Mouse (Mus musculus) T-helper 2 cell (primary cell): ENCODE data around the gene Daam1.

Experiments used
- in situ Hi-C: fragments of 300-600 bp; cut with MboI, MseI; formaldehyde crosslinking; loops from one replicate; pipeline ENCODE4 v1.15.1; 2025; ENCODE audit warnings: high pct_unique_total_duplicates

The Daam1 gene

GRCm38 (mm10) chr12:71892996-71893605, 62.2 kb downstream of the Daam1 start:
- in situ Hi-C loops = no loop called here

DNA sequence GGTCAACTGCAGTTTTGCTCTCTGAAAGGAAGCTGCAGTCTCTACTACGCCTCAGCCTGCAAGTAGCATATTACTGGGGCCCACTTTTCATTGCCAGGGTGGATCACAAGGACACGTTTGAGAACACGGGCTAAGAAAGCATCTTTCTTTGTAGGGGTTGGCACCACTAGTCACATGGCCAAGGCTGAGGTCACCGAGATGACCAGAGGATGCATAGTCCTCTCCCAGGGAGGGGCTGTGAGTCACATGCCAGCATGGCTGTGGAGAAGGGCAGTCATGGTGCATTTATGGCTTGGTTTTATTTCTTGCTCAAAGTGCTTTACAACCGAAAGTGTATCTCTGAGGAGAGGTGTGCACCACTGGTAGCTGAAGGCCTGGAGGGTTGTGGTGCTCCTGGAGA, 67.4 kb downstream of the Daam1 start:
- in situ Hi-C loops = no loop called here

- in situ Hi-C loops = no loop called here
Measured at GRCm38 (mm10) chr12:71898666-71899520, 68.0 kb downstream of the Daam1 start.

DNA sequence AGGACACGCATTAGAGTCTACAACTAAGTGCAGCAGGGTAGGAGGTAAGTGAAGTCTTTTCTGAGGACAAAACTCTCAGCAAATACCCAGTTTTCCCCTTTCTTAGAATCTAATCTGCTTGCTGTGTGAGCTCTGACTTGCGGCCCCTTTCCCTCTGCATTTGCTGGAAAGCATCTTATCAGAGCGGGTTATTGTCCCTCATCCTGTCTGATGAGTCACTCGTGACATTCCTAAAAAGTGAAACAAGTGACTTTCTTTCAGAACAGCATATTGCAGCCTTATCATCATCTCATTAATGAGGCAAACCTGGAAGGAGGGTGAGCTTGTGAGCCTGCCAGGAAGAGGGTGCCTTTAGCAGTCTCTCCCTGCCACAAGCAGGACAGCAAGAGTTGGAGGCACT, 68.7 kb downstream of the Daam1 start:
- in situ Hi-C loops = no loop called here

- in situ Hi-C loops = no loop called here
Measured at GRCm38 (mm10) chr12:71901211-71901610, 70.3 kb downstream of the Daam1 start.

- in situ Hi-C loops = no loop called here
Measured at GRCm38 (mm10) chr12:71901859-71902258, 71.0 kb downstream of the Daam1 start.

GRCm38 (mm10) chr12:71902317-71902716, 71.4 kb downstream of the Daam1 start:
- in situ Hi-C loops = no loop called here

GRCm38 (mm10) chr12:71903218-71903617, 72.3 kb downstream of the Daam1 start:
- in situ Hi-C loops = no loop called here

DNA sequence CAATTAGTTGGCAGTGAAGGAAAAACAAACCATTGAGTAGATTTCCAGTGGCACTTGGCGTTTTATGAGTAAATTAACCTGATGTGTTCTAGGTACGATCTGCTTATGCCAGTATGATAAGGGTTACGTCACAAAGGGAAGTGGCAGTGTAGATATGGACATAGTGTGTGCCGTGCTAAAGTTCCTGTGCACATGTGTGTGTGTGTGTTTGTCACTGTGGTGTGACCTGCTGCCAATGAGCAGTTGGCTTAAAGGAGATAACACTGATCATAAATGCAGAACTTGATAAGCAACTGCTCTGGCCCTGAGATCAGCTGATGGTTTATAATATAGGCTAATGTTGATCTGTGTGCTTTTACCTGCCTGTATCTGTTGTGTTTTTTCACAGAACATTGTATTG, 73.4 kb downstream of the Daam1 start:
- in situ Hi-C loops = no loop called here

DNA sequence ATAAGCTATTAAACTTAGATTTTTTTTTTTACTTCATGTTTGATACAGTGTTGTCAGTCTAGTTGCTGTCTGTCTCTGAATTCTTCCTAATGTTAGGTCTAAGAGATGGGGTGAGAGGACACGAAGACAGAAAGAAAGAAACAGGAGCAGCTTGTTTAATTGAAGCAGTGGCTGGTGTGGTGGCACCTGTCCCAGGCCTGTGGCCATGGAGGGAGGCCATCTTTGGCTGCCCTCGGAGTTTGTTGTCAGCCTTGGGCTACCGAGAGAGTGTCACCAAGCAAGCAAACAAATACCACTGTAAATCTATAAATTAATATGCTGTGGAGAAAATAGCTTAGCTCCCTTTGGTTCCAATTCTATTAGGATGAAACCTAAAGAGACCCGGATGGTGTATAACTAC, 74.0 kb downstream of the Daam1 start:
- in situ Hi-C loops = no loop called here

- in situ Hi-C loops = no loop called here
Measured at GRCm38 (mm10) chr12:71905640-71906320, 74.9 kb downstream of the Daam1 start.

DNA sequence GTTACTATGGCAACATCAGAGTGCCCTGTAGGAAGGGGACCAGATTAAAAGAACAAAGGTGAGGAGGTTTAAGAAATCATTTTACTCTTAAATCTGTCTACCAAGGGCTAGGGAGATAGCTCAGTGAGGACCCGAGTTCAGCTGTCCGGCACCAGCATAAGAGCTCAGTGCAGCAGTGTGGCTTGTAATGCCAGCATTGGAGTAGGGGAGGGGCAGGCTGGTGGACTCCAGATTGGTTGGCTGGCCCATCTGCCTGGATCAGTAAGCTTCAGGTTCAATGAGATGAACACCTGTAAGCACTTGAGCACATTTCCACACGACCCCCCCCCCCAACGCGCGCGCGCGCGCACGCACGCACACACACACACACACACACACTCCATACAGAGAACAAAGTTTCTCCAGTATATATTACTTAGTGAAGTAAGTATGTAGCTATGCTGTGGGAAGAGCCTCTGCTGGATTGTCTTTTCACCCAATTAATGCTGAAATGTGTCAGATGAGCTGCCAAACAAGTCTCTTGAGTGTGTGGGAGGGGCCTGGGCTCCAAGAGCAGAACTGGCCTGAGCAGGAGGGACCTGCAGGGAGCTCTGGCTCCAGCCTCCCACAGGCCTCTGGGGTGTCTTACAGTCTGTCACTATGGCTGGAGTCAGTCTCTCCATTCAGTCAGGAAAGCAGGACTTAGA, 75.8 kb downstream of the Daam1 start:
- in situ Hi-C loops = no loop called here

- in situ Hi-C loops = no loop called here
Measured at GRCm38 (mm10) chr12:71908984-71909383, 78.1 kb downstream of the Daam1 start.

DNA sequence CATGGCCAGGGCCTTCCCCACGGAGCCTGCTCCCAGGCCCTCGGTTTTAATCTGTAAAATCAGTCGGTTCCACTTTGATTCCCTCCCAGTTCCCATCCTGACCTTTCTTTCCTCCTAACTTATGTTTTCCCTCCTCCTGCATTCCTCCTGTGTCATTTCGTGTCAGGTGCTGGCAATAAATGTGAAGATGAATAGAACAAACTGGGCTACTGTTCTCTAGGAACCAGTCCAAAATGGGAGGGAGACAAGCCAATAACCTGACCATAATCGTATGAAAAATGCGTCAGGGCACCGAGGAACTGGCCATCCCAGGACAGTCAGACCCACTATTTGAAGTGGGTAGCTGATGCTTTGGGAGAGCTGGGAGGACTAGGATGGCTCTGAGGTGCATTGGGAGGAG, 79.4 kb downstream of the Daam1 start:
- in situ Hi-C loops = no loop called here

DNA sequence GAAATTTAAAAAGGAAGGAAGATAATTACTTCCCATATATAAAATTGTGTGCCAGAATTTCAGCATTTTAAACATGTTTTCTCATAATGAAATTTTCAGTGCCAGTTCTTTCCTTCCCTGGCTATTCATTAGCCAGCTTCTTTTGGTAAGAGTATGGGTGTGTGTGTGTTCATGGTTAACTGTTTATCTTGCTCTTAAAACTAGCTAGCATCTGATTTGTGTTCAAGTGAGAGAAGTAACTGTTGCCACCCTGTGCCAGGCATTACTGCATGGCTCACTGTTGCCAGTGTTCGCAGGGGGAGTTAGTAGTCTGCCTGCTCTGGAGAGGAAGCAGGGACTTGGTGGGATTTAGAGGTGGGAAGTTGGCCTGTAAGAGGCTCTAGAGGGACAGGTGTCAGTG, 81.4 kb downstream of the Daam1 start:
- in situ Hi-C loops = no loop called here

GRCm38 (mm10) chr12:71919156-71919555, 88.3 kb downstream of the Daam1 start:
- in situ Hi-C loops = no loop called here

- in situ Hi-C loops = no loop called here
Measured at GRCm38 (mm10) chr12:71919962-71920361, 89.1 kb downstream of the Daam1 start.

- in situ Hi-C loops = no loop called here
Measured at GRCm38 (mm10) chr12:71922827-71923381, 92.0 kb downstream of the Daam1 start.

GRCm38 (mm10) chr12:71924978-71925529, 94.2 kb downstream of the Daam1 start:
- in situ Hi-C loops = no loop called here

GRCm38 (mm10) chr12:71925990-71926700, 95.3 kb downstream of the Daam1 start:
- in situ Hi-C loops = no loop called here

GRCm38 (mm10) chr12:71928092-71928491, 97.2 kb downstream of the Daam1 start:
- in situ Hi-C loops = no loop called here
